Mouse (Mus musculus) embryonic fibroblast, embryonic 13.5 days (primary cell): ENCODE data around the gene Stxbp1.

Experiments used
- CTCF ChIP-seq: IDR thresholded peaks from 2 replicates; pipeline ENCODE4 v1.5.1; 2011; ENCODE audit warnings: mild to moderate bottlenecking, control low read depth, low read length, moderate library complexity, borderline replicate concordance; ENCODE audit not compliant: insufficient read depth
- POLR2A ChIP-seq: IDR thresholded peaks from 2 replicates; pipeline ENCODE4 v1.6.1; 2011; ENCODE audit warnings: low read depth, mild to moderate bottlenecking, control low read depth, low read length, moderate library complexity

DNA sequence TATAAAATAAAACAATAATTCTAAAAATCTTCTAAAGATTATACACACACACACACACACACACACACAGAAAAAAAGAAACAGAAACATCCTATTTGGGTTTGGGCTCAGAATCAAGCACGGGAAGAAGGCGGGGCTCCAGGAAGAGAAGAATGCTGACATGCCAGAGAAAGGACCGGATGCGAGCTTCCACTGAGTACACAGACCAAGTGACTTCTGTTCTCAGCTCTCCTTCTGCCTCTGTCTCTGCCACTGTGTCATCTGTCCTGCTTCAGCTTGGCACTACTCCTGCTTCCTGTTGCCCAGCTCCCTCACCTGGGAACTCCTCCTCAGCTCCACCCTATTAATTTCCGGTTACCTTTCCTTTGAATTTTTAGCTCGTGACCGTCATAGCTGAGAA is 12.5 kb downstream of the Stxbp1 start:
- TF ChIP-seq CTCF (no peak), POLR2A (no peak)
